Mouse (Mus musculus) layer of hippocampus, adult 9-10 months (tissue): ENCODE data around the gene Sox12.
"Not testable (repeated sequence)": the region's sequence is repeated elsewhere in the genome, so short reads cannot be mapped to it uniquely, and the experiment has no call there.

Experiments
- DNase-seq: peaks from one replicate; pipeline ENCODE4 v3.0.0; 2022; ENCODE audit warnings: low spot score

Sox12 gene

DNA sequence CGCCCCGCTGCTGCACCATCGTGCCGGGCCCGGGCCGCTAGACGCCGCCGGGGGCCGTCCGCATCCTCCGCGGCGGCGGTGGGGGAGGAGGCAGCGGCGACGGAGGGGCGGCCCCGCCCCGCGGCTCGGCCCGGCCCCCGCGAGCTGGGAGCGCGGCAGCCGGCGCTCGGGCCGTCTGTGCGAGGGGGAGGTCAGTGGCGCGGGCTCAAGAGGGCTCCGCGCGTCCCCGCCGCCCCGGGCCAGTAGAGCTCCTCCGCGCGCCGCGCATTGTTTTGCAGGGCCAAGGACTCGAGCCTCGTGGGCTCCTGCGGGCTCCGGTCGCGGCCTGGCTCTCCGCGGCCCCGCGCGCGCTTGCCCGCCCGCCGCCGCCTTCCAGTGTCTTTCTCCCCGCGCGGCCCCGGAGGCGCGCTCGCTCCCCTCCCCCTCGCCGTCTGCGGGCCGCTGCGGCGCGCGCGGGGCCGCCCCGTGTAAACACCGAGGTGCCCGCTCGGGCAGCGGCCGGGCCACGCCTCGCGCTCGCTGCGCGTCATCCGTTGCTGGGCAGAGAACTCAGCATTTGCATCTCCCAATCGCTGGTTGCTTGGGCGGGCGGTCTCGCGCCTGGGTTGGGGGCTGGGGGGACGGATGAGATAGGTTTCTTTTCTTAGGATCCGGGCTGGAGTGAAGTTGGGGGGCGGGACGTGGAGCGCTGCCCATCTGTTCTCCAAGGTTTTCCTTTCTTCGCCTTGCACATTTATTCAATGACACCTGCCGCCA is at the start of gene Sox12:
Gene Sox12, minus strand, starts transcription at position 384 of the 756 bp plus-strand sequence.
- peak; percentile 87 for DNase-seq

DNA sequence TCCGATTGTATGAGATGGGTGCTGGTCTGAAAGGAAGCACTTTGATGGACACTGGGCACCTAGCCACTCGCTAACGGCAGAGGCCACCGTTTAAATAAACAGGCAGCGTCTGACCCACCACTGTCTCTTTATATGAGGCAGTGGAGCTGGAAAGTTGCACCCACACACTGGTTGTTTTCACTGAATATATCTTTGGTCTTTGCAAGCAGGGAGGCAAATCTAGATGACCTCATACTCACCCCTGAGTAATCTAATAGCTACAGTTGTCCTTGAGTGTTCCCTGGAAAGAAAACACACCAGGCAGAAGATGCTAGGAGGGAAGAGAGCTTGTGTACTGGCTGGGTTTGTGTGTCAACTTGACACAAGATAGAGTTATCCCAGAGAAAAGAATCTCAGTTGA is 49.6 kb upstream of the Sox12 start:
- DNase-seq: no peak

GRCm38 (mm10) chr2:152446642-152447041 is 48.8 kb upstream of the Sox12 start:
- DNase-seq: no peak

- DNase-seq: no peak
Measured at GRCm38 (mm10) chr2:152443281-152443680, 45.4 kb upstream of the Sox12 start.

- DNase-seq: no peak
Measured at GRCm38 (mm10) chr2:152442322-152442721, 44.5 kb upstream of the Sox12 start.

DNA sequence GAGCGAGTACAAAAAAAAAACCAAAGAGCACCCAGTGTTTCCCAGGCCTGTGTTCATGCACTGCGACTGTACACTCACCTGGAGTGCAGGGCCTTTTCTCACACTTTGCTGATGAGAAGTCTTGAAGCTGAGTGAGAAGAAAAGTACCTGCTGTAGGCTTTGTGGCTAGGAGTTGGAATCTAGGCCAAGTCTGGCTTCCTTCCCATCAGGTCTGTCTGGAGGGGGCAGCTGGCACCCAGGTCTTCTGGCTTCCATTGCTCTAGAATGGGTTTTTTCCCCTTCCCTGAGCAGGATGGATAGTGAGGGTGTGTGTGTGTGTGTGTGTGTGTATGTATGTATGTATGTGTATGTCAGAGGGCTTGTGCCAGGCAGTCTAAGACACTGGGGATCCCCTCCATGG is 42.0 kb upstream of the Sox12 start:
- DNase-seq: no peak

- DNase-seq: no peak
Measured at GRCm38 (mm10) chr2:152438963-152439362, 41.1 kb upstream of the Sox12 start.

GRCm38 (mm10) chr2:152436983-152437860 is 39.4 kb upstream of the Sox12 start:
- peak; percentile 66 for DNase-seq

GRCm38 (mm10) chr2:152436405-152436901 is 38.6 kb upstream of the Sox12 start:
- DNase-seq: no peak

DNA sequence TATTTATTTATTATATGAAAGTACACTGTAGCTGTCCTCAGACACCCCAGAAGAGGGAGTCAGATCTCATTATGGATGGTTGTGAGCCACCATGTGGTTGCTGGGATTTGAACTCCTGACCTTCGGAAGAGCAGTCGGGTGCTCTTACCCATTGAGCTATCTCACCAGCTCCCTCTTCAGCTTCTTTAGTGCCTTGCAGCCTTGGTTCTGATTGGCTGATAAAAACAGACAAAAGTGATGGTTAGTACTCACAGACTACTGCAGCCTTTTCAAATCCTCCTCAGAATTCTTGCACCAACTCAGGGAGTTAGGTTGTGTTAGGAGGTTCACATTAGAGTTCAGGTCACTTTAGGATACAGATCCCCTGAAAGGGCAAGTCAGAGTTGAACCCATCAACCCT is 30.6 kb upstream of the Sox12 start:
- not testable (repeated sequence) for DNase-seq

- DNase-seq: no peak
Measured at GRCm38 (mm10) chr2:152427493-152427892, 29.6 kb upstream of the Sox12 start.

- DNase-seq: no peak
Measured at GRCm38 (mm10) chr2:152415786-152416185, 17.9 kb upstream of the Sox12 start.

- DNase-seq: no peak
Measured at GRCm38 (mm10) chr2:152415287-152415686, 17.4 kb upstream of the Sox12 start, which contains the start of gene 6820408C15Rik. Gene 6820408C15Rik, plus strand, starts transcription at chr2:152415587.

- peak; percentile 59 for DNase-seq
Measured at GRCm38 (mm10) chr2:152414591-152415165, 16.8 kb upstream of the Sox12 start, which contains the start of gene Zcchc3. Gene Zcchc3, minus strand, starts transcription at chr2:152415027.

DNA sequence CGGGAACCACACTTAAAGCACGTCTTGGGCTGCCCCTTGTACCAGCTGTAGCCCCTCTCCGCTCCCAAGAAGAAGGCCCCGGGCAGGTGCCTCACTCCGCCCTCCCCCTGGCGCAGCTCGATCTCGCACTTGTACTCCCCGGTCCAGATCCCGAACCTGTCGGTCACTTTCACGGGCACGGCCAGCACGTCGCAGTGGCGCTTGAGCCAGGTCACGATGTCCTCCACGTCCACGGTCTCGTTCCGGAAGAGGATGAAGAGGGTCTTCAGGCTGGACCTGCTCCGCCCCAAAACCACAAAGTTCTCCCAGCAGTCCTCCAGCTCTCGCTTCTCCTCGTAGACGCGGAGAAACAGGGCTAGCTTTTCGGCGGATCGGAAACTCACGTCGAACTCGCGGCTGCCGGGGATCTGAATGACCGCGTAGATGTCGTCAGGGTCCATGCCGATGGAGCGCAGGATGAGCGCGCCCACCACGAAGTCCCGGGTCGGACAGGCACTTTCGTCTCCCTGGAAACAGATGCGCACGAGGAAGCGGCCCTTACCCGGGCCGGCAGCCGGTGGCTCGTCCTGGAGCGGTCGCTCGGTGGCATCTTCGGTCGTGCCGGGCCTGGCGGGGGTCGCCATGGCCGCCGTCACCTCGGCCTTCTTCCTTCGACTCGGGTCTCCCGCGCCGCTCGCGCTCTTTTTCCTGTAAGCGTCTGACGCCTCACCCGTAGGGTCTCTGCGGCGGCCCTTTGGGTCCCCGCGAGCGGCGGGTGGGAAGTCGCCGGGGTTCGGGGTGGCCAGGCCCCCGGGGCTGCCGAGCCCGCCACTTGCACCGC is 16.1 kb upstream of the Sox12 start:
- DNase-seq: no peak

GRCm38 (mm10) chr2:152413158-152413764 is 15.4 kb upstream of the Sox12 start:
- no peak for DNase-seq

DNA sequence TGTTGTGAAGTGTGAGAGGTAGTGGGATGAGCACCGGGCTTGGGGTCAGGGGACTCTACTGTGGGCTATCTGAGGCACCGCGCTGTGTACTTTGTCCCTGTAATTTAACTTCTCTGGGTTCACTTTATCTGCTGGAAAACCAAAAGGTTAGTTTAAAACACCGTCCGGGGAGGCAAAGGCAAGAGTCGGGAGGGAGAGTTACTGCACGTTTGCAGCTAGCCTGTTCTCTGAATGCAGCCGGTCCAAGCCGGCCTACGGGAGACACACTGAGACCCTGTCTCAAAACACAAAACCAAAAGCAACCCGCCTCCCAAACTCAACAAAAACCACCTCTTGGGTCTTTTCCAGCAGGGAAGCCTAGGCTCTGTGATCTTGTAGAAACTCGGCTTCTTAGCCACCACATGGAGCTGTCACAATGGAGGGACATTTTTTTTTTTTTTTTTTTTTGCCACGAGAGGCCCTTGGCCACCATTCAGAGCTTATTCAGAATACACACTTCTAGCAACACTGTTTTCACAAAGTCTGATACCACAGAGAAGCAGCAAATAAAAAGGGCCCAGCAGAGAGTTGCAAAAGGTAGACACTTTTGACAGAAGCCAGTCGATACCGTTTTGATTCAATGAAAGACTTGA is 14.8 kb upstream of the Sox12 start:
- no peak for DNase-seq

GRCm38 (mm10) chr2:152411471-152411870 is 13.6 kb upstream of the Sox12 start:
- DNase-seq: no peak

- no peak for DNase-seq
Measured at GRCm38 (mm10) chr2:152410971-152411371, 13.1 kb upstream of the Sox12 start.

DNA sequence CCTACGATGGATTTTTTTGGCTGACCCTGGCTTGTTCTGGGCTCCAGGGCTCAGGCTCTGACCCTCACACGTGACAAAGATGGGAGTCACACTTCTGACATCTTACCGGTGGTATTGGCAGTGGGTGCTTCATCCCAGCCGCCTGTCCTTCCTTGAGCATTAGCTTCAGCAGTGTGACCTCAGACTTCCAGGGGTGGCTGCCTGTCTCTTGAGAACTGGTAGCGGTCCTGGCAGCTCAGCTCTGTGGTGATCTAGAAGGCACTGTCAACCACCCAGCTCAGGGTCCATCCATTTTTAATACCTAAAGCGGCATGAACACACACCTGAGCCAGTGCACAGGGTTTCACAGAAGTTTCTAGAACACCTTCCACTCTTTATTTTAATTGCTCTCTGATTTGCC is 11.9 kb upstream of the Sox12 start:
- DNase-seq: no peak

DNA sequence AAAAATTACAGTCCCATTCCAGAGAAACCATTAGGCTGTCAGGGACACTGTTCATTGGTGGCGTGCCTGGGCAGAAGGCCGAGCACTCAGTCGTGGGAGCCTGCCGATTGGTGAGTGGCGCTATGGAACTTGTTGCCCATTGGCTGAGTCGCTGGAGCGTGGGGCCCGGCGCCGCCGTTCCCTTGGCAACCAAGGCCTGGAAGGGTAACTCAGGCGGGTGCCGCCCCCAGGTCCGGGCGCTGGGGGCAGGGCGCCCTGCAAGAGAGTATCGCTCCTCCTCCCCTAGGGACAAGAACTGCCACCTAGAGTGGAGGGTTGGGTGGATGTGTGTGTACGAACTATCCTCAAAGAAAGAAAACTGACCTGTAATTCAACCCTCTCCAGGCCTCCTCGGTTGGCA is 8.3 kb upstream of the Sox12 start:
- DNase-seq: peak; percentile 84
